Mouse (Mus musculus): ENCODE data around the gene Lcp2. TPM values are rescaled to one million over a fixed set of nuclear protein-coding genes. Genes with fewer than 3 reads are reported as not detected.
A peak's percentile ranks its signal among the peaks of the same experiment; 100 is the strongest.

Gene Lcp2
- polyA plus RNA-seq, 1 experiment from 2014 or later: 1.5 TPM

DNA sequence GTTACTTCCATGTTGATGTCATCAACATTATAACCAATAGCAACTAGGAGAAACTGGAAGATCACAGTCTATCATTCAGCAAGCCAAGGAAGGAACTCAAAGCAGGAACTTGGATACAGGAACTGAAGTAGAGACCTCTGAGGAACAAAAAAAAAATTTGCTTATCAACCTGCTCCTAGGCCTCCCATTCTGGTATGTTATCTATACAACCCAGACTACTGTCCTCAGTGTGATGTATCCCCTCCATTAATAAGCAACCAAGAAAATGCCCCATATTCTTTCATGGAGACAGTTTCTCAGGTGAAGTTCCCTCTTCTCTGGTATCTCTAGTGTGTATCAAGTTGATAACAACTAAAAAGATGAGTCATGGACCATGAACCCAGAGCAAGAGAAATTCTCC is 11.6 kb downstream of the Lcp2 start:
- H3K27ac ChIP-seq (replicated peaks in 1 of 2; ENCODE audit: control insufficient read depth in 1 of 2, insufficient read depth in 1 of 2, low read depth in 2 of 2, low read length in 2 of 2): no peak overlapping the region
- no peaks in the 10 kb centered on the region for H3K27me3 ChIP-seq (ENCODE audit: control insufficient read depth, insufficient read depth, low read length)
- ATAC-seq (ENCODE audit: insufficient number of reproducible peaks, insufficient read depth, low FRiP score, low read depth): no peak
- H3K4me1 ChIP-seq (ENCODE audit: control insufficient read depth in 2 of 2, insufficient read depth in 2 of 2, low read length in 2 of 2): peaks cover 0 to 2% of the 10 kb centered on the region in 2 experiments; a peak in 1 of 4 replicates
- H3K4me3 ChIP-seq (ENCODE audit: control insufficient read depth in 1 of 2, insufficient read depth in 1 of 2, low read depth in 1 of 2, low read length in 2 of 2): no peak overlapping the region
- no peaks in the 10 kb centered on the region for H3K9me3 ChIP-seq (ENCODE audit: control insufficient read depth, low read length)
- no peak overlapping the region for H3K9ac ChIP-seq (ENCODE audit: low read length)
- H3K36me3 ChIP-seq (ENCODE audit: control insufficient read depth, insufficient read depth, low read length): no peaks in the 10 kb centered on the region
- no peak overlapping the region for H3K4me2 ChIP-seq (ENCODE audit: low read length)

- no peak overlapping the region for H3K4me2 ChIP-seq (ENCODE audit: low read length)
- no peak overlapping the region for H3K27ac ChIP-seq (replicated peaks in 1 of 2; ENCODE audit: control insufficient read depth in 1 of 2, insufficient read depth in 1 of 2, low read depth in 2 of 2, low read length in 2 of 2)
- peaks cover 0 to 2% of the 10 kb centered on the region in 2 experiments; a peak in 1 of 4 replicates for H3K4me1 ChIP-seq (ENCODE audit: control insufficient read depth in 2 of 2, insufficient read depth in 2 of 2, low read length in 2 of 2)
- H3K27me3 ChIP-seq (ENCODE audit: control insufficient read depth, insufficient read depth, low read length): no peaks in the 10 kb centered on the region
- ATAC-seq (ENCODE audit: insufficient number of reproducible peaks, insufficient read depth, low FRiP score, low read depth): no peak
- H3K9me3 ChIP-seq (ENCODE audit: control insufficient read depth, low read length): no peaks in the 10 kb centered on the region
- no peak overlapping the region for H3K4me3 ChIP-seq (ENCODE audit: control insufficient read depth in 1 of 2, insufficient read depth in 1 of 2, low read depth in 1 of 2, low read length in 2 of 2)
- no peaks in the 10 kb centered on the region for H3K36me3 ChIP-seq (ENCODE audit: control insufficient read depth, insufficient read depth, low read length)
- H3K9ac ChIP-seq (ENCODE audit: low read length): no peak overlapping the region
- 82% methylated on average over 6 of the region's 6 CpGs for WGBS
Measured at GRCm38 (mm10) chr11:34058960-34059359, 12.2 kb downstream of the Lcp2 start.

DNA sequence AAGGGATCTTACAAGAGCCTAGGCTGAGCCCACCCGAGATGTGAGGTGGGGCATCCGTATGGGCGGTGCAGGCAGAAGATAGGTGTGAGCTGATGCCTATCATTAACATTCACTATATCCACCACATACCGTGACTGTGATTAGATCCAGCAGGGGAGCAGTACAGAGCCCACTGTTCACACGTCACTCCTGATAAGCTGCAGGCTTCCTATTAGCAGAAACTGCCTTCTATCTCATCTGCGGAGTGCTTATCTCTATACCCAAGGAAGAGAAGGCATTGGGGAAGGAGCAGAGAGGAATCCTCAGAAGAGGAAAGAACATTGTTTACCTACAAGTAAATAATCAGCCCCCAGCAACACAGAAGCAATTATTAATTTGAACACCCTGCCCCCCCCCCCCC is 15.0 kb downstream of the Lcp2 start:
- no peak overlapping the region for H3K27ac ChIP-seq (replicated peaks in 1 of 2; ENCODE audit: control insufficient read depth in 1 of 2, insufficient read depth in 1 of 2, low read depth in 2 of 2, low read length in 2 of 2)
- H3K27me3 ChIP-seq (ENCODE audit: control insufficient read depth, insufficient read depth, low read length): no peaks in the 10 kb centered on the region
- no peak overlapping the region for H3K4me3 ChIP-seq (ENCODE audit: control insufficient read depth in 1 of 2, insufficient read depth in 1 of 2, low read depth in 1 of 2, low read length in 2 of 2)
- no peak overlapping the region for H3K4me2 ChIP-seq (ENCODE audit: low read length)
- H3K9ac ChIP-seq (ENCODE audit: low read length): no peak overlapping the region
- no peak for ATAC-seq (ENCODE audit: insufficient number of reproducible peaks, insufficient read depth, low FRiP score, low read depth)
- H3K4me1 ChIP-seq (ENCODE audit: control insufficient read depth in 2 of 2, insufficient read depth in 2 of 2, low read length in 2 of 2): peaks cover 0 to 5% of the 10 kb centered on the region in 2 experiments; a peak in 1 of 4 replicates
- 9% methylated on average over 6 of the region's 6 CpGs for WGBS
- 0 out of 2 replicates have a peak, but pooled peaks cover 3% of the 10 kb centered on the region for H3K9me3 ChIP-seq (ENCODE audit: control insufficient read depth, low read length)
- H3K36me3 ChIP-seq (ENCODE audit: control insufficient read depth, insufficient read depth, low read length): no peaks in the 10 kb centered on the region

GRCm38 (mm10) chr11:34063257-34063656 is 16.5 kb downstream of the Lcp2 start:
- H3K27ac ChIP-seq (replicated peaks in 1 of 2; ENCODE audit: control insufficient read depth in 1 of 2, insufficient read depth in 1 of 2, low read depth in 2 of 2, low read length in 2 of 2): no peak overlapping the region
- no peak overlapping the region for H3K4me2 ChIP-seq (ENCODE audit: low read length)

GRCm38 (mm10) chr11:34063702-34064485 is 17.2 kb downstream of the Lcp2 start:
- Histone ChIP-seq H3K9ac (ENCODE audit: low read length) (no peak overlapping the region), H3K4me3 (ENCODE audit: control insufficient read depth in 1 of 2, insufficient read depth in 1 of 2, low read depth in 1 of 2, low read length in 2 of 2) (no peak overlapping the region), H3K36me3 (ENCODE audit: control insufficient read depth, insufficient read depth, low read length) (no peaks in the 10 kb centered on the region), H3K4me1 (ENCODE audit: control insufficient read depth in 2 of 2, insufficient read depth in 2 of 2, low read length in 2 of 2) (peaks cover 0 to 5% of the 10 kb centered on the region in 2 experiments; a peak in 1 of 4 replicates), H3K27me3 (ENCODE audit: control insufficient read depth, insufficient read depth, low read length) (no peaks in the 10 kb centered on the region), H3K27ac (replicated peaks in 1 of 2; ENCODE audit: control insufficient read depth in 1 of 2, insufficient read depth in 1 of 2, low read depth in 2 of 2, low read length in 2 of 2) (no peak overlapping the region; a peak in 1 of 4 replicates), H3K9me3 (ENCODE audit: control insufficient read depth, low read length) (0 out of 2 replicates have a peak, but pooled peaks cover 3% of the 10 kb centered on the region), H3K4me2 (ENCODE audit: low read length) (no peak overlapping the region)
- WGBS: 34% methylated on average over 5 of the region's 5 CpGs
- 0 out of 2 replicates have a peak, but pooled peaks have one; percentile 43 for ATAC-seq (ENCODE audit: insufficient number of reproducible peaks, insufficient read depth, low FRiP score, low read depth)

More at GRCm38 (mm10) chr11:34063257-34063656, 16.5 kb downstream of the Lcp2 start:
- ATAC-seq (ENCODE audit: insufficient number of reproducible peaks, insufficient read depth, low FRiP score, low read depth): no peak
- H3K9me3 ChIP-seq (ENCODE audit: control insufficient read depth, low read length): 0 out of 2 replicates have a peak, but pooled peaks cover 3% of the 10 kb centered on the region
- no peaks in the 10 kb centered on the region for H3K36me3 ChIP-seq (ENCODE audit: control insufficient read depth, insufficient read depth, low read length)
- H3K4me3 ChIP-seq (ENCODE audit: control insufficient read depth in 1 of 2, insufficient read depth in 1 of 2, low read depth in 1 of 2, low read length in 2 of 2): no peak overlapping the region
- no peaks in the 10 kb centered on the region for H3K27me3 ChIP-seq (ENCODE audit: control insufficient read depth, insufficient read depth, low read length)
- peaks cover 0 to 5% of the 10 kb centered on the region in 2 experiments; a peak in 1 of 4 replicates for H3K4me1 ChIP-seq (ENCODE audit: control insufficient read depth in 2 of 2, insufficient read depth in 2 of 2, low read length in 2 of 2)
- no peak overlapping the region for H3K9ac ChIP-seq (ENCODE audit: low read length)
- 49% methylated on average over 2 of the region's 2 CpGs for WGBS

DNA sequence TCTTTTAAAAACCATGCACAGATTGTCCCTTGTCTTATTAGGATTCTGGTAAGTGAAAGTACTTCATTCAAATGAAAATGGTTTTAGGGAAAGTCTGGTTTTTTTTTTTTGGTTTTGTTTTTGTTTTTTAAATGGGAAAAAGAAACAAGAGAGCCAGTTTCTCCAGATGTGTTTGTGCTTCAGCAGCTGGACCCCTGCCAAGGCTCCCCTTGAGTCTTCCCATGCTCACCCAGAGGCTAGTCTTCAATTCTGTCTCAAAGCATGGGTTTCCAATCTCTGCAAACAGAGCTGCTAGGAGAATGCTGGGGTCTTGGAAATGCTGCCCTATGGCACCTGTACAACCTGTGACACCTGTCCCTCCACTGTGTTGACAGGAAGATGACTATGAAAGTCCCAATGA is 23.9 kb downstream of the Lcp2 start:
- H3K4me1 ChIP-seq (ENCODE audit: control insufficient read depth in 2 of 2, insufficient read depth in 2 of 2, low read length in 2 of 2): peaks cover 0 to 4% of the 10 kb centered on the region in 2 experiments; a peak in 2 of 4 replicates
- H3K4me2 ChIP-seq (ENCODE audit: low read length): no peak overlapping the region
- no peak overlapping the region for H3K4me3 ChIP-seq (ENCODE audit: control insufficient read depth in 1 of 2, insufficient read depth in 1 of 2, low read depth in 1 of 2, low read length in 2 of 2)
- 0 out of 2 replicates have a peak, but pooled peaks cover 3% of the 10 kb centered on the region for H3K9me3 ChIP-seq (ENCODE audit: control insufficient read depth, low read length)
- no peak for ATAC-seq (ENCODE audit: insufficient number of reproducible peaks, insufficient read depth, low FRiP score, low read depth)
- H3K27me3 ChIP-seq (ENCODE audit: control insufficient read depth, insufficient read depth, low read length): no peaks in the 10 kb centered on the region
- H3K36me3 ChIP-seq (ENCODE audit: control insufficient read depth, insufficient read depth, low read length): no peaks in the 10 kb centered on the region
- no peak overlapping the region for H3K27ac ChIP-seq (replicated peaks in 1 of 2; ENCODE audit: control insufficient read depth in 1 of 2, insufficient read depth in 1 of 2, low read depth in 2 of 2, low read length in 2 of 2)
- no peak overlapping the region for H3K9ac ChIP-seq (ENCODE audit: low read length)

GRCm38 (mm10) chr11:34072309-34072708 is 25.6 kb downstream of the Lcp2 start:
- H3K4me2 ChIP-seq (ENCODE audit: low read length): no peak overlapping the region
- no peaks in the 10 kb centered on the region for H3K36me3 ChIP-seq (ENCODE audit: control insufficient read depth, insufficient read depth, low read length)
- H3K4me1 ChIP-seq (ENCODE audit: control insufficient read depth in 2 of 2, insufficient read depth in 2 of 2, low read length in 2 of 2): peaks cover 0 to 4% of the 10 kb centered on the region in 2 experiments; a peak in 2 of 4 replicates
- no peak overlapping the region for H3K9ac ChIP-seq (ENCODE audit: low read length)
- no peaks in the 10 kb centered on the region for H3K27me3 ChIP-seq (ENCODE audit: control insufficient read depth, insufficient read depth, low read length)
- no peak overlapping the region for H3K27ac ChIP-seq (replicated peaks in 1 of 2; ENCODE audit: control insufficient read depth in 1 of 2, insufficient read depth in 1 of 2, low read depth in 2 of 2, low read length in 2 of 2)
- ATAC-seq (ENCODE audit: insufficient number of reproducible peaks, insufficient read depth, low FRiP score, low read depth): no peak
- no peaks in the 10 kb centered on the region for H3K9me3 ChIP-seq (ENCODE audit: control insufficient read depth, low read length)
- no peak overlapping the region for H3K4me3 ChIP-seq (ENCODE audit: control insufficient read depth in 1 of 2, insufficient read depth in 1 of 2, low read depth in 1 of 2, low read length in 2 of 2)
- WGBS: 58% methylated on average over 4 of the region's 4 CpGs

All from heart, embryonic 14.5 days (tissue).